Mouse (Mus musculus) lung, adult 2 months (tissue): ENCODE data around the gene Zfand5. TPM values are rescaled to one million over a fixed set of nuclear protein-coding genes. Genes with fewer than 3 reads are reported as not detected.
"Not testable (repeated sequence)": the region's sequence is repeated elsewhere in the genome, so short reads cannot be mapped to it uniquely, and the experiment has no call there.

Experiments used
- DNase-seq: peaks from one replicate; pipeline ENCODE4 v3.0.0; 2022
- H3K4me1 ChIP-seq: fragments of 200-500 bp; 2 replicates; pipeline ENCODE4 v1.6.1; 2011; ENCODE audit warnings: low read length; ENCODE audit not compliant: control insufficient read depth, insufficient read depth
- H3K4me3 ChIP-seq: fragments of 200-500 bp; replicated peaks from 2 replicates; pipeline ENCODE3; 2011; ENCODE audit warnings: low read depth, mild to moderate bottlenecking, control low read depth, low read length; ENCODE audit errors: extremely low read depth
- CTCF ChIP-seq: fragments of 200-500 bp; IDR thresholded peaks from 2 replicates; pipeline ENCODE4 v1.5.1; 2011; ENCODE audit warnings: mild to moderate bottlenecking, low read length, control low read depth; ENCODE audit not compliant: insufficient read depth
- POLR2A ChIP-seq: fragments of 200-500 bp; IDR thresholded peaks from 2 replicates; pipeline ENCODE4 v1.6.1; 2011; ENCODE audit warnings: low read depth, mild to moderate bottlenecking, control low read depth, low read length, borderline replicate concordance; ENCODE audit errors: extremely low read depth
- WGBS: fragments of 180-500 bp; shearing (Covaris S2); methylation state at CpG from one replicate; pipeline ENCODE4 v1.1.7; 2018; 5-methylcytosine and 5-hydroxymethylcytosine counted together
- polyA plus RNA-seq: library from polyadenylated mRNA; depleted of rRNA; stranded (reverse); fragments of >200 nt; gene quantifications from 2 replicates; pipeline ENCODE4 v1.2.3, GENCODE M21; 2012

The Zfand5 gene
- polyA plus RNA-seq, 1 experiment, result 15.6 TPM

DNA sequence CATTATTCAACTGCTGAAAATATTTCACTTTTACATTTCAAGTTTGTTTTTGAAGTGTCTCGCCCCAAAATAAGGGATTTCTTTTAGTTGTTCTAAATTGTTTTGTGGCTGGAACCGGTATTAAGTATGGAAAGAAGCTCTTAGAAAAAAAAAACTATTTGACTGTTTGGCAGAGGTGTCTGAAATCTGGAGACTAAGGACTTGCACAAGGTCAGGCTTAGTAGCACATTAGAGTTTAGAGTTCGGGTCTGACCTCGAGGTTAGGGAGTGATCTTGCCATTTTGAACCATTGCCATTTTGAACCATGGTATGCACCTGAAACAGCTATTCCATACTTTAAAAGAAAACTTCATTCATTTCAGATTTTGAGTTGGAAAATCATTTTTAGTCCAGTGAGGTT is 1.4 kb downstream of the Zfand5 start:
- Histone ChIP-seq H3K4me1 (peaks cover 2% of the 10 kb centered on the region; the same call in 1 of the 2 replicates), H3K4me3 (peak overlapping the region; percentile 91)
- 0% methylated on average over 4 of the region's 4 CpGs for WGBS
- no peak for DNase-seq
- TF ChIP-seq POLR2A (no peak), CTCF (no peak)

DNA sequence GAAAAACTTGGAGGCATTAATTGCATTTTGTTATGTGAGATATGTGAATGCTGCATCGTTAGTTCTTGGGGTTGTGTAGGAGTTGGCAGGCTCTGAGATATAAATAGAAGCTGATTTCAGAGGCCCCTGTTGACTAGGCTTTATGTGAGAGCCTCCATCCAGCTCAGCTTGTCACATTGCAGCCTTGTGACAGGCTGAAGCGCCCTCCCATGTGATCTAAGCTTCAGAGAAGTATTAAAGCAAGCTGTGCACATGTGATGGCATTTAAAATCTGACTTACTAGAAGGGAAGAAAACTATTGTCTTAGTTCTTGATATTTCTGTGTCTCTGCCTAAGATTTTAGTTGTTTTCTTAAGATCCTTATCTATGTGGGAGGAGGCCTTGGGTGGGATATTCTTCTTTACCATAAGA is 2.1 kb downstream of the Zfand5 start:
- TF ChIP-seq POLR2A, result no peak
- no peak for TF ChIP-seq CTCF
- WGBS, result 1% methylated on average over 2 of the region's 2 CpGs
- H3K4me3 ChIP-seq, result peak overlapping the region; percentile 91
- peaks cover 2% of the 10 kb centered on the region; the same call in 1 of the 2 replicates for H3K4me1 ChIP-seq
- DNase-seq, result peak; percentile 37

DNA sequence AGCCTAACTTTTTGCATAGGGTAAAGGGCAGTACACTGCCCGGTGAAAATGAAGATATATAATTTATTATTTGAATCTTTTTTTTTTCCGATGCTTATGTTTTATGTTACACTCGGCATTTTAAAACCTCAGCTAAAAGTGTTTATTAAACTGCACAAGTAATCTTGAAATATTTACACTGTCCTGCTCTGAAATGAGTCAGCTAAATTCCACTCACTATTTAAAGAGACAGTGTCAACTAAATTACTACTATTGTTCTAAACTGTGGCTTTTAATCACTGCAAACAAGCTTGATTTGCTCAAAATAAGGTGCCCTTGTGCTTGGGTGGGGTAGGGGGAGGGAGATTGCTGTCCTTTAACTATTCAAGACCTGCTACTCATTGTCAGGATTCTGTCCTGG is 2.6 kb downstream of the Zfand5 start:
- WGBS, result 1% methylated on average over 3 of the region's 3 CpGs
- DNase-seq, result no peak

DNA sequence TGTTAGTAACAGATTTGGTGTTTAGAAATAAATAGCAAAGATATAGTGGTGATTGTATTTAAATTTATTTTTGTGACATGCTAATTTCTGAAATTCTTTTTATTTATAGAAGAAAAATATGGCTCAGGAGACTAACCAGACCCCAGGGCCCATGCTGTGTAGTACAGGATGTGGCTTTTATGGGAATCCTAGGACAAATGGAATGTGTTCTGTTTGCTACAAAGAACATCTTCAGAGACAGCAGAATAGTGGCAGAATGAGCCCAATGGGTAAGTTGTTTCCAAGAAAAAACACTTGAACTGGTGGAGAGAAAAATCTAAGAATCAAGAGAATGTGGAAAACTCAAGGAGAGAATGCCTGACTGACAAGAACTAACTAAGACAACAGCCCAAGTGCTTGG is 4.2 kb downstream of the Zfand5 start:
- TF ChIP-seq CTCF (no peak), POLR2A (no peak)
- no peak for DNase-seq
- no peak overlapping the region for H3K4me3 ChIP-seq
- peaks cover 2% of the 10 kb centered on the region; the same call in 1 of the 2 replicates for H3K4me1 ChIP-seq

More for the DNA sequence above, 2.6 kb downstream of the Zfand5 start:
- no peak for TF ChIP-seq CTCF
- no peak for TF ChIP-seq POLR2A
- Histone ChIP-seq H3K4me3 (peak overlapping the region; percentile 91), H3K4me1 (peaks cover 2% of the 10 kb centered on the region; the same call in 1 of the 2 replicates)

DNA sequence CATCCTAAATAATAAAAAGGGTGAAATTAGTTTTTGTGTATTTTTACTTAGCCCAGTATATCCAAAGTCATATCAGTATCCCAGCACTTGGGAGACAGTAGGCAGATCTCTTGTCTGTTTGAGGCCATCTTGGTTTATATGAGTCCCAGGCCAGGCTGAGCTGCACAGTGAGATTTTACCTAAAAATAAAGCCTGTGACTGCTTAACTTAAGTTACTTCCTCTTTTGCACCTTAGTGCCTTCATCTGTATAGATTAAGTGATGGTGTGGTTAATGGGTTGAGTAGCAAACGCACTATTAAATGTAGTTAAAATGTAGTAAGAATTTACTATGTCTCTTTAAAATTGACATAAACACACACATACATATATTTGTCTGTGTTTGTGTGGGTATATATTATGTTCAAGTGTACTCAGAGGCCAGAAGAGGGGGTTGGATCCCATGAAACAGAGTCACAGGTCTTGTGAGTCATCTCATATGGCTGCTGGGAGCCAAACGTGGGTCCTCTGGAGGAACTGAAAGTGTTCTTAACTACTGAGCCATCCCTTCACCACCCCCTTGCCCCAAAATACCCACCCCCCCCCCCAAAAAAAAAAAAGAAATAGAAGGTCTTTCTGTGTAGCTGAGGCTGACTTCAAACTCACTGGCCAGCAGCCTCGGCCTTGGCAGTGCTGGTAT is 14.5 kb downstream of the Zfand5 start:
- no peak for DNase-seq
- Histone ChIP-seq H3K4me3 (no peak overlapping the region), H3K4me1 (no peaks in the 10 kb centered on the region)
- WGBS, result 66% methylated on average over 3 of the region's 3 CpGs
- TF ChIP-seq POLR2A (no peak), CTCF (no peak)

DNA sequence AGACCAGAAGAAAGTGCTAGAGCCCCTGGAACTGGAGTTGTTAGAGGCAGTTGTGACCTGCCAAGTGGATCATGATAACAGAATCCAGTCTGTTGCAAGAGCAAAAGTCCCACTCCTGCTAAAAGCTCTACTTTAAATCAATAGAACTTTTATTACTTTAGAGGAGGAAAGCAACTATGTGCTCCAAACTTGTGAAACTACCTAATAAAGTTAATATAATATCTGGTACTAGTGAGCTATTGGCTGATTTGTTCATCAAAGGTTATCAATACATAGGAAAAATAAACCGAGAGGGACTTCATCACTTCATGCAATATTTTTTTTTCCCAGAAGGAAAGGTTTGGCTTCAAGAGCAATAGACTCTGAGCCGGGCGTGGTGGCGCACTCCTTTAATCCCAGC is 25.3 kb downstream of the Zfand5 start:
- no peaks in the 10 kb centered on the region for H3K4me1 ChIP-seq
- no peak overlapping the region for H3K4me3 ChIP-seq
- TF ChIP-seq POLR2A (no peak), CTCF (no peak)
- no peak for DNase-seq
- WGBS, result 95% methylated on average over 4 of the region's 4 CpGs

DNA sequence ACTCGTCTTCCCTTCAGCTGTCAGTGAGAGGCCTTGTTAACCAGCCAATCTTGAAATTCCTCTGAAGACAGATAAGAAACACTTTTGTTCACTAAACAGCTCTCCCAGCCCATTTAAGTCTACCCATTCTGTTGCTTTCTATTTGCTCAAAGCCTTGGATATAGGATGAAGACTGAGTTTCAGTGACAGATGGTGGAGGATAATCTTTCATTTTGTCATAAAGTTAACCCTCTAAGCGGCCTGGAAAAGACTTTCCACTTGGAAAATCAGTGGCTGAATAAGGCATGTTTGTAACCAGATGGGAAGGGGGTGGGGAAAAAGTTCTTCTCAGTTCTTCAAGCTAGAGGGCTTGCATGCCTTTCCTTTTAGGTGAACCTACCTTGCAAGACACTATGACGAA is 29.7 kb downstream of the Zfand5 start:
- no peaks in the 10 kb centered on the region for H3K4me1 ChIP-seq
- TF ChIP-seq POLR2A, result no peak
- TF ChIP-seq CTCF, result no peak
- no peak overlapping the region for H3K4me3 ChIP-seq
- no peak for DNase-seq
- 43% methylated on average over 3 of the region's 3 CpGs for WGBS

DNA sequence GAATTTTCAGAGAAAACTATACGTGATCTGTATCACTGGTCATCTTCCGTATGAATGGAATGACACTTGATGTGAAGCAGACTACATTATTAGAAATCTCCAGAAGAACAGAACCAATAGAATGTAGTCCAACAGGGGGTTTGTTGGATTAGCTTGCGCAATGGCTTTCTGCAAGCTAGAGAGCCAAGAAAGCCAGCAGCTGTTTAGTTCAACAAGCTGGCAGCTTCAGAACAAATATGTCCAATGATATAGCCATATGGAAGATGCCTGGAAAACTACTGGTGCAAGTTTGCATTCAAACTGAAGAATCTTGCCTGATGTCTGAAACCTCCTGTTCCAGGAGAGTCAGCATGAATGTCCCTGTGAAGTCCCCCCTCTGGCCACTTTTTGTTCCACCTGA is 35.7 kb downstream of the Zfand5 start:
- no peak overlapping the region for H3K4me3 ChIP-seq
- TF ChIP-seq POLR2A (no peak), CTCF (no peak)
- H3K4me1 ChIP-seq, result no peaks in the 10 kb centered on the region
- no peak for DNase-seq
- whole genome bisulfite sequencing, result 76% methylated on average over 3 of the region's 3 CpGs

DNA sequence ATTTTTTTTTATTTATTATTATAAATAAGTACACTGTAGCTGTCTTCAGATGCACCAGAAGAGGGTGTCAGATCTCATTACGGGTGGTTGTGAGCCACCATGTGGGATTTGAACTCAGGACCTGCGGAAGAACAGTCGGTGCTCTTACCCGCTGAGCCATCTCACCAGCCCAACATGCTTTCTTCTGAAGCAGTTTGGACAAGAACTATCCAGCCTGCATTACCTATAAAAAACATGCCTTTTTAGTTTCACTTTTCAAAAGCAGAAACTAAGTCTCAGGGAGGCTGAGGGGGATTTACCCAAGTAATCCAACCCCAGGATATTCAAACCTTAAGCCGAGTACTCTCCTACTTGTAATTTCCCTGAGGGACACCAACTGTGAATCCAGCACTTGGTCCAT is 38.3 kb downstream of the Zfand5 start:
- DNase-seq, H3K4me3 ChIP-seq, H3K4me1 ChIP-seq: not testable (repeated sequence)
- 90% methylated on average over 5 of the region's 5 CpGs for WGBS

DNA sequence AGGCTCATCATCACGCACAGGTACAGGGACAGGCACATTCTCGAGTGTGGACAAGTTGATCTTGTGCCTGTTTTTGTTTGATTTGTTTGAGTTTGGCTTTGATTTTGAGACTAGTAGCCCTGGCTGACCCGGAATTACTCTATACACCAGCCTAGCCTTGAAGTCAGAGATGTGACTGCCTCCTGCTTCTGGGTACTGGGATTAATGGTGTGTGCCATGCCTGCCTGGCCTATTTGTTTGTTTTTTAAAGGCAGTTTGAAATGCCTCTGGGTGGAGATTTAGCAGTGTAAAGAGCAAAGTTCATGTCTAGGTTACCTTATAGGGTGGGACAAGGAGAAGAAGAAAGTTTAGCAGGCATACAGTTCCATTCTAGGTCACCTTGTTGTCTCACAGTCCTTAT is 43.6 kb downstream of the Zfand5 start:
- no peaks in the 10 kb centered on the region for H3K4me1 ChIP-seq
- WGBS, result 68% methylated on average over 3 of the region's 3 CpGs
- DNase-seq, result no peak

More for the DNA sequence above, 43.6 kb downstream of the Zfand5 start:
- TF ChIP-seq CTCF (no peak), POLR2A (no peak)
- H3K4me3 ChIP-seq, result no peak overlapping the region
